Mouse (Mus musculus): Measurements from ENCODE around the gene Mkrn2os. TPM values are rescaled to one million over a fixed set of nuclear protein-coding genes. Genes with fewer than 3 reads are reported as not detected.

Gene Mkrn2os
- total RNA-seq, 1 experiment from 2014 or later = not detected

DNA sequence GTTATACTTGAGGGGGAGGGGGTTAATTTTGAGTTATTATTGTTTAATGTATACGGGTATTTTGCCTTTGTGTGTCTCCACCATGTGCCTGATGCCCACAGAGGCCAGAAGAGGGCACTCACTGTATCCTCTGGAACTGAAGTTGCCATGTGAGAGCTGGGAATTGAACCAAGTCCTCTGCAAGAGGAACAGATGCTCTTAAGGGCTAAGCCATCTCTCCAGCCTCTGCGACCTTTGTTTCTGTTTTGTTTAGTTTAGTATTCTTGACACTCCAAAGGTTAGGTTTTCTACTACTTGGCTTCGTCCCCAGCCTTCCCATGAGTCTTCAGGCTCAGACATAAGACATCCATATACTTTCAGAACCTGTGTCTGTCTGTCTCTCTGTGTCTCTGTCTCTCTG lies 8.2 kb downstream of the Mkrn2os start:
- no peak for ATAC-seq (replicated peaks; ENCODE audit: insufficient number of reproducible peaks, low FRiP score, low TSS enrichment, poor library complexity, severe bottlenecking)

DNA sequence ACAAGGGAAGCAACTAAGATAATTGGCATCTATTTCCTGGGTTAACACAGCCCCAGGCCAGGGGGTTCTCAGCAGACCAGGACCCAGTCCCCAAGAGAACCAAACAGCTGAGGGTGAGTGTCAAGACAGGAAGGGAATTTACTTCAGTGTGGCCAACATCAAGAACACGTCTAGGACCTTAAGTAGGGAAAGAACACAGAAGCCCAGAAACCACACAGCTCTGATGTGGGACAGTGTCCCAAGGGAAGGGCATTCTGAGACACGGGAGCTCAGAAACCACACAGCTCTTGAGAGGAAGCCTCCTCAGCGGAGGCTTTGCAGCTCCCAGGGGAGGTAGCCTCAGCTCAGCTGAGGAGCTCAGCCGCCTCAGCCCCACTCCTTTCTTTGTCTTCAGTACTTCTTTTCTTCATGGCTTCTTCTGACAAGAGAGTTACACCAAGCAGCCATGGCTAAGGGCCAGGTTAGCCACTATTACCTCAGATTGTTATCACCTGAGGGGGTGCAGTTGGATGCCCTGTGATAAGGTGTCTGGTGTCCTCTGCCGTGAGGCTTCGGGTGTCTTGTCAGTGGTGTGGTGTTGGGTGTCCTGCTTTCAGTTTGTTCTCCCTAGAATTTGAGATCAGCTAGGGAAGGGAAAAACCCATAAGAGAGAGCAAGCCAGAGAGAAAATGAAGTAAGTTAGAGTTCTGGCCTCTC lies 8.8 kb downstream of the Mkrn2os start:
- ATAC-seq (replicated peaks; ENCODE audit: insufficient number of reproducible peaks, low FRiP score, low TSS enrichment, poor library complexity, severe bottlenecking) = no peak

DNA sequence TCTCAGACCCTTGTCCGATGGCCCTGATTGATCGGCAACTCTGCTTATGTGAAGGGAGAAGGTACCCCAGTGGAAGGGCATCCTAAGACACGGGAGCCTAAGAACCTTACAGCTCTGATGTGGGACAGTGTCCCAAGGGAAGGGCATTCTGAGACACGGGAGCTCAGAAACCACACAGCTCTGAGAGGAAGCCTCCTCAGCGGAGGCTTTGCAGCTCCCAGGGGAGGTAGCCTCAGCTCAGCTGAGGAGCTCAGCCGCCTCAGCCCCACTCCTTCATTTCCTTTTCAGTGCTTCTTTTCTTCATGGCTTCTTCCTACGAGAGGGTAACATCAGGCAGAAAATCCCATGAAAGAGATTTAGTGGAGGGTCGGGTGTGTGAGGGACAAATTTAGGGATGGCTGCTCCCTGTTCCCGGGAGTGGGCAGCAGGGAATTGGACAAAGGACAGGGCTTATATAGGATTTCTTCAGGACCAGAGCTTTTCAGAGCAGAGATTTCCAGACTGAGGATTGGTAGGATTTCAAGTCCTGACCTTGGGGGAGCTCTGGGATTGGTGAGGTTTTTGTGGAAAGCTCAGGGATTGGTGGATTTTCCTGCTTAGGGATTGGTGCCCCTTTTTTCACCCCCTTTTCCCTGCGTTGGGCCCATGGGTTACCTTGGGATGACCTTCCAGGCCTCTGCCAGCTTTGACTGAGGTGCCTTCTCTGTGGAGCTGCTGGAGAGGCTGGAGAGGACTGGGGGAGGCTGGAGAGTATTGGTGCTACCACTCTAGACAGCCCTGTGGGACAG lies 9.9 kb downstream of the Mkrn2os start:
- ATAC-seq (replicated peaks; ENCODE audit: insufficient number of reproducible peaks, low FRiP score, low TSS enrichment, poor library complexity, severe bottlenecking) = no peak

DNA sequence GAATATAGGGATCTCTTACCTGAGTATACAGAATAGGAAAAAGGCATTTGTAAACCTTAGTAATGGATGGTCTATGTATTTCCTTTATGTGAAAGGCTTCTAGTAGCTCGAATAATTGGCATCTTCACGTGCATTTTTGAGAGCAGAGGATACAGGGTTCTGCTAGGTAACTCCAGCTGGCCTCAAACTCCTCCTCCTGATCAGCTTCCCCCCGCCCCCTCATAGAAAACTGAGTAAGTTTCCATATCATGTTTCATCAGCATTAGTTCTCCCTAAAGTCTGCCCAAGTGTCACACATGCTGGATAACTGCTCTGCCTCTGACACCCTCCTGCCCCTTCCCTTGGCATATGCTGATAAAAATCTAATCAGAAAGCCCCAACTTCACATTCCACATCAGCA lies 11.6 kb downstream of the Mkrn2os start:
- no peak for ATAC-seq (replicated peaks; ENCODE audit: insufficient number of reproducible peaks, low FRiP score, low TSS enrichment, poor library complexity, severe bottlenecking)

DNA sequence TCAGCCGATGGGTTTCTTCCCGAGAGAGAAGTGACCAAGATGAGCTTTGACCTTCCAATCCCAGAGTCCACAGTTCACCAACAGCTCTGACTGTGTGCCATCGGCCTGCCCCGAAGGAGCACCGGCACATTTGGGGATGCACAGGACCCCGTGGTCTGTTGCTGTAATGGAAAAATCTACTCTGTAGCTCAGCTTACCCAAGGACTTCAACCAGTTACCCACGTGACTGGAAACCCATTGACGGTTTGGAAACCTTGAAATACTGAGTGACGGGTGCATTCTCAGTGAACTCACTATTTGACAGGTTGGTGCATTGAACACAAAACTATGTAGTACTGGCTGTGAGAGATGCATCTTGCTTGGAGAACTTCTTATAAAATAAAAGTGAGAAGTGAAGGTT lies 14.4 kb downstream of the Mkrn2os start:
- no peak for ATAC-seq (replicated peaks; ENCODE audit: insufficient number of reproducible peaks, low FRiP score, low TSS enrichment, poor library complexity, severe bottlenecking)

DNA sequence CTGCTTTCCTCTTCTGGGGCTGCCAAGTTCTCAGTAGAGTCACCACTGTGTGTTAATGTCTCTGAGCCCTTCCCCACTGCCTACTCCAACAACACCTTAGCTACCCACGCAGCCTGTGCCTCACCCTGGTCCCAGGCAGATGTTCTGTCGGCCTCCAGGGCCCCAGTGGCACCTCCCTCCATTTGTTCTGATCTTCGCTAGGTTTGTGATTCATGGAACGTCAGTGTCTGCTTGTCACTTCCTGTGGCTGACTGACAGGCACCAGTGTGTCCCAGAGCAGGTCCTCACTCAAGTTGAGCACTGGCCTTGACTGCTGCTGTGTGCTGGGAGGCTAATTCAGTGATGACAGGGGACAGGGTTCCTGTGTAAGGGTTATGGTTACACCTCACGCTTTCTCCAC lies 15.0 kb downstream of the Mkrn2os start:
- ATAC-seq (replicated peaks; ENCODE audit: insufficient number of reproducible peaks, low FRiP score, low TSS enrichment, poor library complexity, severe bottlenecking) = no peak

DNA sequence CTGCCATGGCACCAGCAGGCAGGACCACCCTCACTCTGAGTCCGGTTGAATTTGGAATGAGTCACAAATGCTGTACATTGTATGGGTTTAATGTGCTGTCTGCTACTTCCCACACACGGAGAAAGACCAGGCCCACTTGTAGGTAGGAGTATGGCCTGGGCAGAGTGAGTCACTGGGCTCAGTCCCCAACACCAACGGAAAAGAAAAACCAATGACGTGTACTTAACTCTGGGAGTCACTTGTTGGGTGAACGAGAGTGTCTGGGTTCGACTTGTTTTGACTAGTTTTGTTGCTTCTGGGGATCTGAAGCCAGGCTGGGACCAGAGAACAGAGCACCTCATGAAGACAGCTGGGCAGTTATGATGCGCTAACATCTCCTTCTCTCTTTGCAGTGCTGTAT lies 18.2 kb downstream of the Mkrn2os start:
- no peak for ATAC-seq (replicated peaks; ENCODE audit: insufficient number of reproducible peaks, low FRiP score, low TSS enrichment, poor library complexity, severe bottlenecking)

DNA sequence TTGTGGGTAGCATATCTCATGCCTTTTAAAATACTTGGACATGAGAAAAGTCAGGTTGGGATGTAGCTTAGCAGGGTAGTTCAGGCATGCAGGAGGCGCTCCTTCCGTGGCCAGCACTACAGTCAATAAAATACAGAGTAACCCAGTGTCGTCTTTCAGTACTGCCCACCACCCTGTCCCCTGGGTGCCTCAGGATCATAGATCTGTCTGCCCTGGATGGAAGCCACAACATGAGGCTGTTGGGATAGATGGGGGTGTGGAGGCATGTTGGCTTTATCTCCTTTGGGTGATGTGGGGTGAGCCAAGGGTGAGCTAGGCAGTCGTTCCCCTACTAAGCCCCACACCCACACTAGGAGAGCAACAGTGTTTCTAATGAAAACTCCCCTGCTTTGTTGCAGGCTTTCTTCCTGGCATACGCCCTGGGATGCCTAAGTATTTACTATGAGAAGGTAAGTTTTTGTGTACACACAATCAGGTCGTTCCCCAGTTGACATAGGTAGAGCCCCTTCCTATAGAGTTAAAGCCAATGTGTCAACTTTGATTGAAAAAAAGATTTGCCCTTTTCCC lies 26.8 kb downstream of the Mkrn2os start:
- no peak for ATAC-seq (replicated peaks; ENCODE audit: insufficient number of reproducible peaks, low FRiP score, low TSS enrichment, poor library complexity, severe bottlenecking)

DNA sequence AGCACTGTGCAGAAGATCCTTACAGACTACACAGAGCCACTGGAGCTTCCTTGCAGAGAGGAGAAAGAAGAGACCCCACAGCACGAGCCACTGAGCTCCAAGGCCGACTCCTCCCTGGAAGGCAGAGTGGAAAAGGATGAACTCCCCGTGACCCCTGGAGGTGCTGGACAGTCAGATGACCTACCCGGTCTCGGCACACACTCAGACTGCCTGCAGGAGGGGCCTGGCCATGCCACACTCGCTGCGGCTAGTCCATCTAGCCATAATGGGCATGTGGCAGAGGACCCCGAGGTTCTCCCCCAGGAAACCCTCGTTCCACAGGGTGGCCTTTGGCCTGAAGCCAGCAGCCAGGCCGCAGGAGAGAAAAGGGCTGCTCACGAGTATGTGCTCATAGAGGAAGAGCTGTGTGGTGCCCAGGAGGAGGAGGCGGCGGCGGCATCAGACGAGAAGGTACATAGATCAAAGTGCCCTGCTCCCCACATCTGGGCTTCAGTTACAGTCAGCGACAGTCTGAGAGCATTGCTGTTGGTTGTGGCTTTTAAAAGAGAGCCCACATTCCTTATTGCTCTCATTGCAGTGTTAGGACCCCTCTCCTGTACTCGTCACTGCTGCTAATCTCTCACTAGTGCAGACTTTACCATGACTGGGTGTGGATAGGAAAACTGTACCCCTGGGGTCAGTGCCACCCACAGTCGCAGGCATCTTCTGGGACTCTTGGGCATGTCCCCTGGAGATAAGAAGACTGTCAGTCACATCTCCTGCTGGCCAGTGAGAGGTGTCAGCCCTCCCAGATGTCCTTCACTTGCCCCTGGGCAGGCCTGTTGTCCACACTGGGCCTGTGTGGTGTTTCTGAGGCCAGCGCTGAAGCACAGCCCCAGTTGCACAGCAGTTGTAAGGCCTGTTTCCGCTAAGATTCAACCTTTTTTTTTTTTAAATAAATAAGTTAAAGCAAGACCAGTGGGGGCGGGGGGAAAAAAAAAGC lies 32.4 kb downstream of the Mkrn2os start:
- ATAC-seq (replicated peaks; ENCODE audit: insufficient number of reproducible peaks, low FRiP score, low TSS enrichment, poor library complexity, severe bottlenecking) = no peak

DNA sequence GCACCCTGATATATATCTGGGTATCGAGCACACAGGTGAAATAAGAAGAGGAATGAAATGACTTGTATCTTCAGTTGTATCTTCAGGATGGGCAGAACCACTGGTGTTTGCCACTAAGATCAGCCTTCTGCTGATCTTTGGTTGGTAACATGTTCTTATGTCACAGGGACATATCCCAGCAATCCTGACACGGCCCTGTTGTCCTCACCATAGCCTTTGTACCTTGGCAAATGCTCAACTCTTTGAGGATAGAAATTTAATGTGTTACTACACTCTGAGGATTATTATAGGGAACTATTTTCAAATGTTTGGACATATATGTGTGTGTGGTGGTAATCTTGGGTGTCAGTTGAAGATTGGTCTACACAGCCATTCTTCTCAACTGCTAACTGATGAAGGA lies 34.2 kb downstream of the Mkrn2os start:
- no peak for ATAC-seq (replicated peaks; ENCODE audit: insufficient number of reproducible peaks, low FRiP score, low TSS enrichment, poor library complexity, severe bottlenecking)

DNA sequence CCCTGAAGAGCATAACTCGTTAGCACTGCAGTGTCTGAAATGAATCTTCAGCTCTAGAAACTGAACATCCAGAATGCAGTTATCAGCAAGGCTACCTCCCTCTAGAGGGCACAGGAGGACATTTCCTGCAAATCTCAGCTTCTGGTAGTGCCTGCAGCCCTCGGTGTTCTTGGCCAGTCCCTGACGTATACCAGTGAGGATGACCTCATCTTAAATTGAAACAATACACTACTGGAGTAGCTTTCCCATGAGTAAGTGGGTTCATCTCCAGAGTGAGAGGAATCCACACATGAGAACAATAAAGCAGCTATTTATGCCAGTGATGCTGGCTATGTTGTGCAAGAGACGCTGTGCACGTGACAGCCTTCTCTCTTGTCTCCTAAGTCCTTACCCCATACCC lies 36.9 kb downstream of the Mkrn2os start:
- no peak for ATAC-seq (replicated peaks; ENCODE audit: insufficient number of reproducible peaks, low FRiP score, low TSS enrichment, poor library complexity, severe bottlenecking)

DNA sequence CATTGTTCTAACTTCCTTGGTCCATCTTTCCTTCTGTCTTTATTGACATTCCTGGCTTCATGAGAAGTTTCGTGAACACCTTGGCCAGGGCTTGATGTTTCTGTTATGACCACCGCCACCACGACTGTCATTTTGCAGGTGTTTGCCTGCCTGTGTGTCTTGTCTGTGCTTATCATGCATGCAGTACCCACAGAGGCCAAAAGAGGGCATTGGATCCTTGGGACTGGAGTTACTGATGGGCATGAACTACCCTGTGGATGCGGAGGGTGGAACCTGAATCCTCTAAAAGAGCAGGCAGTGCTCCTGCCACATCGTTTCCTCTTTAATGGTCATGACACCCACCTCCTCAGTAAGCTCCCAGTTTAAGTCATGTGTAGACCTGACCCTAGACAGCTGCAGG lies 46.1 kb downstream of the Mkrn2os start:
- no peak for ATAC-seq (replicated peaks; ENCODE audit: insufficient number of reproducible peaks, low FRiP score, low TSS enrichment, poor library complexity, severe bottlenecking)

DNA sequence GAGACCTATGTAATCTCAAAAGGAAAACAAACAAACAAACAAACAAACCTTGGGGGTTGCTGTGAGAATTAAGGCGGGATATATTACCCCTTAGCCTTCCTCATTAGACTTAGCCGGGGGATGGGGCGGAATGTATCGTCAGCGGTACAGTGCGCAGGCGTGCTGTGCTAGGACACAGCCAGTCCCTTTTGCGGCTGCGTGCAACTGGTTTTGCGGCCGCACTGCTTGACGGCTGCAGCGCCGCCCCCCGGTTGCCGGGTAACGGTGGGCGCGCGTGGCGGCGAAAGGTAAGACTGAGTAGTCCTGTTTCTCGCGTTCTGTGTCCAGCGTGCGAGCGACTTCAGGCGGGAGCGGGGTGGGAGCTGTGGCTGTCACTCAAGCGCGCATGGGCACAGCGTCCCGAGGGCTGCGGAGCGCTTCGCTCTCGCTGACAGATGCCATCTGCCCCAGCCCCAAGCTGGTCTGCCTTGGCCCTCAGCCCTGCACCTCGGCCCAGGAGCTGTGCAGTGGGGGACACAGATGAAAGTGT lies 47.9 kb downstream of the Mkrn2os start, which contains the start of gene Tsen2:
Gene Tsen2, plus strand, starts transcription at position 223 of the 529 bp plus-strand sequence.
- ATAC-seq (replicated peaks; ENCODE audit: insufficient number of reproducible peaks, low FRiP score, low TSS enrichment, poor library complexity, severe bottlenecking) = peak; percentile 88

DNA sequence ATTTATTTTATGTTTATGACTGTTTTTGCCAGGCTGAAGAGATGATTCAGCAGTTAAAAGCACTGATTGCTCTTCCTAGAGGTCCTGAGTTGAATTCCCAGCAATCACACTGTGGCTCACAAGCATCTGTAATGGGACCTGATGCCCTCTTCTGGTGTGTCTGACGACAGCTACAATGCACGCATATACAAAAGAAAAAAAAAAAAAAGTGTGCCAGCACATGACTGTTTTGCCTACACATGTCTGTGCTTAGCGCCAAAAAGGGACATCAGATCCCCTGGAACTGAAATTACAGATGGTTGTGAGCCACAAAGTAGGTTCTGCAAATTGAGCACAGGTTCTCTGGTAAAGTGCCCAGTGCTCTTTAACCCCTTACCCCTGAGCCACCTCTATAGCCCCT lies 50.0 kb downstream of the Mkrn2os start:
- ATAC-seq (replicated peaks; ENCODE audit: insufficient number of reproducible peaks, low FRiP score, low TSS enrichment, poor library complexity, severe bottlenecking) = no peak

DNA sequence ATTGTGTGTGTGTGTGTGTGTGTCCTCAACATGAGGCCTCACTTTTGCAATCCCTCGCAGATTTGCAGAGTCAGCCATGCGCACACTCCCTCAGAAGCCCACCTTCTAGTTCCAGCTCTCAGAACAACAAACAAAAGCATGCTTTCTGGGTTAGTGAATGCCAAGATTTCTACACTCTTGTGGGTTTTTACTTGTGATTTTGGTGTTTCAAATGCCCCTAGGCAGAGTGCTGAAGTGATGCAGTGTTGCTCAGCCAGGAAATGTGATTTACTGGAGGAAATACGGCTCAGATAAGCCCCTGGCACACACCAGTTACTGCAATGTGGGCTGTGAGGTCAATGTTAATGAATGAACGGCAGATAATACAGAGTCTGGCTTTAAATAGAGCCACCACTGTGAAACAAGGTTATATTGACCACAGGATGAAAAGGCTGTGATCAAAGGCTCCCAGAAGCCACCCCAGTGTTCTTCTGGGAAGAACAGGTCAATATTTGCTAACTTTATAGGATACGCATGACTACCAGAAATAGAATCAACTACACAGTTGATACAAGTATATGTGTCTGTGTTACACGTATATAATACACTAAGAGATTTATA lies 50.6 kb downstream of the Mkrn2os start:
- ATAC-seq (replicated peaks; ENCODE audit: insufficient number of reproducible peaks, low FRiP score, low TSS enrichment, poor library complexity, severe bottlenecking) = no peak

DNA sequence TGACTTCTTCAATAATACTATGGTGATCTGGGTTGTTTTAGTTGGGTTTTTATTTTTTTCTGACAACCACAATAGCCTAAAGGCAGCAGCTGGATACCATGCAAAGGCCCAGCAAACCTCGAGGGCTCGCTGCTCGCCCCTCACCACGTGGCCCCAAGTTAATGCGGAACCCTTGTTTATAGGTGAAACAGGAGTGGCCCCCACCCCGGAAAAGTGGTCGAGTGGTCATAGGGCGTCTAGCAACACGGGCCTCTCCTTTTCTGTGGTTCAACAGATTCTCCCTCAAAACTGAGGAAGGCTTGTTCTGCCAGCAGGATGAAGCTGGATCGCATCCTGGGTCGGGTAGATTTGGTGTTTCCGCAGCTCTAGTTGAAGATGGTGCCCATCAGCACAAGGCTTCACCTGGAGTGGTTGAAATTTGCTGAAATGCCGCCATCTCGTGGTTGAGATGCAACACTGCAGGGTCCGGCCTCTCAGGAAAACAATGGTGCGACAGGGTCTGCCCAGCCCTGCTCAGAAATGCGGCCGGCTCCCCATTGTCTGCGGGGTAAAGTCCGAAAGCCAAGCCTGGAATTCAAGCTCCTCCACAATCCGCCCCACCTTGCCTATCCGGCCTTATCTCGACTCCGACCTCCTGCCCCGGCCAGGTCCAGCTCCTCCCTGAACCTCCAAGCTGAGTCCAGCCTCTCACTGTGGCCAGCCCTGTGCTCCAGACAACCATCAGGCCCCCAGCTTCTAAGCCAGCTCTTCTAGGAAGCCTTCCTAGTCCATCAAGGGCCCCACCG lies 53.5 kb downstream of the Mkrn2os start:
- ATAC-seq (replicated peaks; ENCODE audit: insufficient number of reproducible peaks, low FRiP score, low TSS enrichment, poor library complexity, severe bottlenecking) = peak; percentile 86

DNA sequence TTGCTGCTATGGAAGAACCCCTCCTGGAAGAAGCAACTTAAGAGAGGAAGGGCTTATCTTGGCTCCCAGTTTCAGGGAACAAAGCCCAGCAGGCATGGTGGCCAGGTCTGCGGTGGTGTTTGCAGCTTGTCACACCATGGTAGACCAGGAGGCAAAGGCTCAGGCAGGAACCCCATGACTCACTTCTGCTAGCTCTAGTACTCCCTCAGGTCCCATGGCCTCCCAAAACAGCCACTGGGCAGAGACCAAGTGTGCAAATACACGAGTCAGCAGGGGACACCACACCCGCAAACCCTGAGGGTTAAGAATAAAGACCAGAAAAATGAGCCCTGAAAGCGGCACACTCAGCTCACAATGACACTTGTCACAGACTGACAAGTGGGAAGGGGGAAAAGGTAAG lies 56.2 kb downstream of the Mkrn2os start:
- no peak for ATAC-seq (replicated peaks; ENCODE audit: insufficient number of reproducible peaks, low FRiP score, low TSS enrichment, poor library complexity, severe bottlenecking)

DNA sequence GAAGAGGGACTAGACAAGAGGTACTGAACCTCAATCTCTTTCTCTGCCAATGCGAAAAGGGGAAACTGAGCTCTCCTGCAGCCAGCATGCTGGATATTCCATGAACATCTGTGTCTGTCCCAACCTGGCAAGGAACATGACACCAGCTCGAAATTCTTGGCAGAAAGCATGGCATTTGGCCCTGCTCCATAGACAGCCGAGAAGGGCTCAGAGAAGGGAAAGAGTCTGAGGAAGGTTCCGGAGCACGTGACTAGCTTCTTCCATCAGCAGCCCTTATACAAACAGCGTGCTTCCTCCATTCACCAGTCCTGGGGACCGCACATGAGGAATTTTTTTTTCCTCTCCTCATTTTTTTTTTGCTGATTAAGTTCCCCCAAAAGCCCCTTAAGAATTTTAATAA lies 57.8 kb downstream of the Mkrn2os start:
- no peak for ATAC-seq (replicated peaks; ENCODE audit: insufficient number of reproducible peaks, low FRiP score, low TSS enrichment, poor library complexity, severe bottlenecking)

All from monocyte, adult 5-6 weeks (primary cell).